Mouse (Mus musculus): ENCODE measurements around the gene Znrf1. TPM values are rescaled to one million over a fixed set of nuclear protein-coding genes. Genes with fewer than 3 reads are reported as not detected.

Gene Znrf1
- polyA plus RNA-seq, 1 experiment from 2014 or later: 33.8 TPM

- no peak for ATAC-seq (ENCODE audit: insufficient number of reproducible peaks, insufficient read depth, low FRiP score, low read depth)
Measured at GRCm38 (mm10) chr8:111630105-111630521, 94.2 kb downstream of the Znrf1 start, which contains the start of gene Ldhd. TSS of gene Ldhd (minus strand) at chr8:111630374.

GRCm38 (mm10) chr8:111631589-111631988, 95.7 kb downstream of the Znrf1 start:
- Histone ChIP-seq H3K9me3 (ENCODE audit: control insufficient read depth, low read length) (no peaks in the 10 kb centered on the region), H3K27me3 (ENCODE audit: control insufficient read depth, insufficient read depth, low read length) (no peaks in the 10 kb centered on the region), H3K9ac (ENCODE audit: low read length) (no peak overlapping the region), H3K27ac (replicated peaks in 1 of 2; ENCODE audit: control insufficient read depth in 1 of 2, insufficient read depth in 1 of 2, low read depth in 2 of 2, low read length in 2 of 2) (no peak overlapping the region), H3K4me1 (ENCODE audit: control insufficient read depth in 2 of 2, insufficient read depth in 2 of 2, low read length in 2 of 2) (peaks cover 0 to 5% of the 10 kb centered on the region in 2 experiments; a peak in 1 of 4 replicates), H3K4me3 (ENCODE audit: control insufficient read depth in 1 of 2, insufficient read depth in 1 of 2, low read depth in 1 of 2, low read length in 2 of 2) (no peak overlapping the region), H3K4me2 (ENCODE audit: low read length) (no peak overlapping the region), H3K36me3 (ENCODE audit: control insufficient read depth, insufficient read depth, low read length) (peaks cover 2% of the 10 kb centered on the region; the same call in 1 of the 2 replicates)
- 88% methylated on average over 8 of the region's 8 CpGs for WGBS
- ATAC-seq (ENCODE audit: insufficient number of reproducible peaks, insufficient read depth, low FRiP score, low read depth): no peak

More at GRCm38 (mm10) chr8:111630105-111630521, 94.2 kb downstream of the Znrf1 start, which contains the start of gene Ldhd:
- Histone ChIP-seq H3K4me2 (ENCODE audit: low read length) (peak within 1 kb of the TSS; percentile 72), H3K27me3 (ENCODE audit: control insufficient read depth, insufficient read depth, low read length) (no peaks in the 10 kb centered on the region), H3K36me3 (ENCODE audit: control insufficient read depth, insufficient read depth, low read length) (peaks cover 2% of the 10 kb centered on the region; the same call in 1 of the 2 replicates), H3K27ac (replicated peaks in 1 of 2; ENCODE audit: control insufficient read depth in 1 of 2, insufficient read depth in 1 of 2, low read depth in 2 of 2, low read length in 2 of 2) (no peak within 1 kb of the TSS), H3K4me3 (ENCODE audit: control insufficient read depth in 1 of 2, insufficient read depth in 1 of 2, low read depth in 1 of 2, low read length in 2 of 2) (peak within 1 kb of the TSS; percentile 39 to 40), H3K9ac (ENCODE audit: low read length) (peak within 1 kb of the TSS; percentile 65), H3K4me1 (ENCODE audit: control insufficient read depth in 2 of 2, insufficient read depth in 2 of 2, low read length in 2 of 2) (peaks cover 2 to 7% of the 10 kb centered on the region in 2 experiments; a peak in 3 of 4 replicates), H3K9me3 (ENCODE audit: control insufficient read depth, low read length) (no peaks in the 10 kb centered on the region)
- WGBS: 26% methylated on average over 13 of the region's 13 CpGs

GRCm38 (mm10) chr8:111632976-111633375, 97.1 kb downstream of the Znrf1 start:
- H3K9me3 ChIP-seq (ENCODE audit: control insufficient read depth, low read length): no peaks in the 10 kb centered on the region
- no peak overlapping the region for H3K27ac ChIP-seq (replicated peaks in 1 of 2; ENCODE audit: control insufficient read depth in 1 of 2, insufficient read depth in 1 of 2, low read depth in 2 of 2, low read length in 2 of 2)
- H3K4me2 ChIP-seq (ENCODE audit: low read length): no peak overlapping the region
- no peak overlapping the region for H3K4me3 ChIP-seq (ENCODE audit: control insufficient read depth in 1 of 2, insufficient read depth in 1 of 2, low read depth in 1 of 2, low read length in 2 of 2)
- no peak overlapping the region for H3K9ac ChIP-seq (ENCODE audit: low read length)
- no peaks in the 10 kb centered on the region for H3K27me3 ChIP-seq (ENCODE audit: control insufficient read depth, insufficient read depth, low read length)
- peaks cover 0 to 5% of the 10 kb centered on the region in 2 experiments; a peak in 1 of 4 replicates for H3K4me1 ChIP-seq (ENCODE audit: control insufficient read depth in 2 of 2, insufficient read depth in 2 of 2, low read length in 2 of 2)
- 97% methylated on average over 3 of the region's 3 CpGs for WGBS
- no peak for ATAC-seq (ENCODE audit: insufficient number of reproducible peaks, insufficient read depth, low FRiP score, low read depth)
- peaks cover 2% of the 10 kb centered on the region; the same call in 1 of the 2 replicates for H3K36me3 ChIP-seq (ENCODE audit: control insufficient read depth, insufficient read depth, low read length)

- H3K4me3 ChIP-seq (ENCODE audit: control insufficient read depth in 1 of 2, insufficient read depth in 1 of 2, low read depth in 1 of 2, low read length in 2 of 2): no peak overlapping the region
- no peak overlapping the region for H3K9ac ChIP-seq (ENCODE audit: low read length)
- H3K4me1 ChIP-seq (ENCODE audit: control insufficient read depth in 2 of 2, insufficient read depth in 2 of 2, low read length in 2 of 2): peaks cover 5% of the 10 kb centered on the region in 2 experiments; a peak in 2 of 4 replicates
- ATAC-seq (ENCODE audit: insufficient number of reproducible peaks, insufficient read depth, low FRiP score, low read depth): no peak
- no peak overlapping the region for H3K27ac ChIP-seq (replicated peaks in 1 of 2; ENCODE audit: control insufficient read depth in 1 of 2, insufficient read depth in 1 of 2, low read depth in 2 of 2, low read length in 2 of 2)
- no peaks in the 10 kb centered on the region for H3K36me3 ChIP-seq (ENCODE audit: control insufficient read depth, insufficient read depth, low read length)
- no peak overlapping the region for H3K4me2 ChIP-seq (ENCODE audit: low read length)
- no peaks in the 10 kb centered on the region for H3K9me3 ChIP-seq (ENCODE audit: control insufficient read depth, low read length)
- no peaks in the 10 kb centered on the region for H3K27me3 ChIP-seq (ENCODE audit: control insufficient read depth, insufficient read depth, low read length)
Measured at GRCm38 (mm10) chr8:111638086-111638485, 102.2 kb downstream of the Znrf1 start.

- Histone ChIP-seq H3K4me1 (ENCODE audit: control insufficient read depth in 2 of 2, insufficient read depth in 2 of 2, low read length in 2 of 2) (peaks cover 5 to 9% of the 10 kb centered on the region in 2 experiments; a peak in 3 of 4 replicates), H3K36me3 (ENCODE audit: control insufficient read depth, insufficient read depth, low read length) (no peaks in the 10 kb centered on the region), H3K27ac (replicated peaks in 1 of 2; ENCODE audit: control insufficient read depth in 1 of 2, insufficient read depth in 1 of 2, low read depth in 2 of 2, low read length in 2 of 2) (no peak overlapping the region), H3K4me3 (ENCODE audit: control insufficient read depth in 1 of 2, insufficient read depth in 1 of 2, low read depth in 1 of 2, low read length in 2 of 2) (no peak overlapping the region), H3K27me3 (ENCODE audit: control insufficient read depth, insufficient read depth, low read length) (no peaks in the 10 kb centered on the region), H3K9me3 (ENCODE audit: control insufficient read depth, low read length) (no peaks in the 10 kb centered on the region), H3K4me2 (ENCODE audit: low read length) (no peak overlapping the region), H3K9ac (ENCODE audit: low read length) (no peak overlapping the region)
- 95% methylated on average over 2 of the region's 2 CpGs for WGBS
- ATAC-seq (ENCODE audit: insufficient number of reproducible peaks, insufficient read depth, low FRiP score, low read depth): no peak
Measured at GRCm38 (mm10) chr8:111641064-111641463, 105.2 kb downstream of the Znrf1 start.

- ATAC-seq (ENCODE audit: insufficient number of reproducible peaks, insufficient read depth, low FRiP score, low read depth): no peak
- H3K4me1 ChIP-seq (ENCODE audit: control insufficient read depth in 2 of 2, insufficient read depth in 2 of 2, low read length in 2 of 2): peaks cover 5 to 9% of the 10 kb centered on the region in 2 experiments; a peak in 3 of 4 replicates
- peak overlapping the region; percentile 93 to 94 for H3K27ac ChIP-seq (replicated peaks in 1 of 2; ENCODE audit: control insufficient read depth in 1 of 2, insufficient read depth in 1 of 2, low read depth in 2 of 2, low read length in 2 of 2)
- 29% methylated on average over 5 of the region's 5 CpGs for WGBS
- peak overlapping the region; percentile 90 for H3K9ac ChIP-seq (ENCODE audit: low read length)
- H3K36me3 ChIP-seq (ENCODE audit: control insufficient read depth, insufficient read depth, low read length): no peaks in the 10 kb centered on the region
- H3K4me2 ChIP-seq (ENCODE audit: low read length): peak overlapping the region; percentile 73
- H3K9me3 ChIP-seq (ENCODE audit: control insufficient read depth, low read length): no peaks in the 10 kb centered on the region
- H3K4me3 ChIP-seq (ENCODE audit: control insufficient read depth in 1 of 2, insufficient read depth in 1 of 2, low read depth in 1 of 2, low read length in 2 of 2): peak overlapping the region; percentile 69 to 92; a peak in 3 of 4 replicates
- no peaks in the 10 kb centered on the region for H3K27me3 ChIP-seq (ENCODE audit: control insufficient read depth, insufficient read depth, low read length)
Measured at GRCm38 (mm10) chr8:111642496-111642895, 106.6 kb downstream of the Znrf1 start.

GRCm38 (mm10) chr8:111642939-111643263, 107.0 kb downstream of the Znrf1 start:
- no peak for ATAC-seq (ENCODE audit: insufficient number of reproducible peaks, insufficient read depth, low FRiP score, low read depth)
- 8% methylated on average over 5 of the region's 5 CpGs for WGBS

More at GRCm38 (mm10) chr8:111642939-111643263, 107.0 kb downstream of the Znrf1 start:
- no peaks in the 10 kb centered on the region for H3K9me3 ChIP-seq (ENCODE audit: control insufficient read depth, low read length)
- H3K4me2 ChIP-seq (ENCODE audit: low read length): peak overlapping the region; percentile 73
- H3K4me3 ChIP-seq (ENCODE audit: control insufficient read depth in 1 of 2, insufficient read depth in 1 of 2, low read depth in 1 of 2, low read length in 2 of 2): peak overlapping the region; percentile 69 to 92; a peak in 3 of 4 replicates
- H3K4me1 ChIP-seq (ENCODE audit: control insufficient read depth in 2 of 2, insufficient read depth in 2 of 2, low read length in 2 of 2): peaks cover 5 to 9% of the 10 kb centered on the region in 2 experiments; a peak in 3 of 4 replicates
- H3K27me3 ChIP-seq (ENCODE audit: control insufficient read depth, insufficient read depth, low read length): no peaks in the 10 kb centered on the region
- peak overlapping the region; percentile 90 for H3K9ac ChIP-seq (ENCODE audit: low read length)
- peak overlapping the region; percentile 93 to 94 for H3K27ac ChIP-seq (replicated peaks in 1 of 2; ENCODE audit: control insufficient read depth in 1 of 2, insufficient read depth in 1 of 2, low read depth in 2 of 2, low read length in 2 of 2)
- H3K36me3 ChIP-seq (ENCODE audit: control insufficient read depth, insufficient read depth, low read length): no peaks in the 10 kb centered on the region
